Mouse (Mus musculus) forebrain, embryonic 14.5 days (tissue): ENCODE measurements around the gene Creb5. TPM values are rescaled to one million over a fixed set of nuclear protein-coding genes. Genes with fewer than 3 reads are reported as not detected.
A peak's percentile ranks its signal among the peaks of the same experiment; 100 is the strongest.

Source experiments
- ATAC-seq: fragments of 200-750 bp; cut with Nextera tagmentation; 2 replicates; pipeline ENCODE4 v1.8.0; 2017; ENCODE audit warnings: mild to moderate bottlenecking, moderate library complexity
- DNase-seq: peaks from one replicate; pipeline ENCODE4 v3.0.0-alpha.2; 2015; ENCODE audit warnings: low spot score
- H3K27ac ChIP-seq: fragments of 300-500 bp; sonication (generic); 2 replicates; pipeline ENCODE4 v1.5.1; 2014; ENCODE audit warnings: low read depth, mild to moderate bottlenecking, control low read depth, low read length, moderate library complexity
- H3K27me3 ChIP-seq: fragments of 300-500 bp; sonication (generic); replicated peaks from 2 replicates; pipeline ENCODE4 v1.6.1; 2014; ENCODE audit warnings: low read length, control low read depth, mixed read lengths; ENCODE audit not compliant: control insufficient read depth, insufficient read depth
- H3K36me3 ChIP-seq: fragments of 300-500 bp; sonication (generic); 2 replicates; pipeline ENCODE4 v1.6.1; 2014; ENCODE audit warnings: low read length, control low read depth; ENCODE audit not compliant: control insufficient read depth, insufficient read depth
- H3K4me1 ChIP-seq: fragments of 300-500 bp; sonication (generic); 2 replicates; pipeline ENCODE4 v1.6.1; 2014; ENCODE audit warnings: antibody characterized with exemption, low read length, control low read depth; ENCODE audit not compliant: control insufficient read depth, insufficient read depth
- H3K4me2 ChIP-seq: fragments of 300-500 bp; sonication (generic); 2 replicates; pipeline ENCODE4 v1.6.1; 2014; ENCODE audit warnings: mild to moderate bottlenecking, control low read depth, low read length
- H3K4me3 ChIP-seq: fragments of 300-500 bp; sonication (generic); 2 replicates; pipeline ENCODE4 v1.5.1; 2014; ENCODE audit warnings: low read depth, low read length, control low read depth
- H3K9ac ChIP-seq: fragments of 300-500 bp; sonication (generic); 2 replicates; pipeline ENCODE4 v1.6.1; 2014; ENCODE audit warnings: mild to moderate bottlenecking, low read length, control low read depth, moderate library complexity
- H3K9me3 ChIP-seq: fragments of 300-500 bp; sonication (generic); replicated peaks from 2 replicates; pipeline ENCODE4 v1.6.1; 2016; ENCODE audit warnings: low read length, control low read depth, mixed read lengths; ENCODE audit not compliant: control insufficient read depth
- WGBS: fragments of 180-500 bp; shearing (Covaris S2); extraction: QIAGEN DNeasy Blood & Tissue Kit; methylation state at CpG from one replicate; pipeline ENCODE4 v1.1.7; 2014; 5-methylcytosine and 5-hydroxymethylcytosine counted together
- polyA plus RNA-seq: library from polyadenylated mRNA; unstranded; fragments of >200 nt; fragmentation: Nextera tagmentation; extraction: Ambion mirVana; gene quantifications from 2 replicates; pipeline ENCODE4 v1.2.1, GENCODE M21; 2014

The Creb5 gene
- polyA plus RNA-seq, 1 experiment from 2014 or later: 8.5 TPM

DNA sequence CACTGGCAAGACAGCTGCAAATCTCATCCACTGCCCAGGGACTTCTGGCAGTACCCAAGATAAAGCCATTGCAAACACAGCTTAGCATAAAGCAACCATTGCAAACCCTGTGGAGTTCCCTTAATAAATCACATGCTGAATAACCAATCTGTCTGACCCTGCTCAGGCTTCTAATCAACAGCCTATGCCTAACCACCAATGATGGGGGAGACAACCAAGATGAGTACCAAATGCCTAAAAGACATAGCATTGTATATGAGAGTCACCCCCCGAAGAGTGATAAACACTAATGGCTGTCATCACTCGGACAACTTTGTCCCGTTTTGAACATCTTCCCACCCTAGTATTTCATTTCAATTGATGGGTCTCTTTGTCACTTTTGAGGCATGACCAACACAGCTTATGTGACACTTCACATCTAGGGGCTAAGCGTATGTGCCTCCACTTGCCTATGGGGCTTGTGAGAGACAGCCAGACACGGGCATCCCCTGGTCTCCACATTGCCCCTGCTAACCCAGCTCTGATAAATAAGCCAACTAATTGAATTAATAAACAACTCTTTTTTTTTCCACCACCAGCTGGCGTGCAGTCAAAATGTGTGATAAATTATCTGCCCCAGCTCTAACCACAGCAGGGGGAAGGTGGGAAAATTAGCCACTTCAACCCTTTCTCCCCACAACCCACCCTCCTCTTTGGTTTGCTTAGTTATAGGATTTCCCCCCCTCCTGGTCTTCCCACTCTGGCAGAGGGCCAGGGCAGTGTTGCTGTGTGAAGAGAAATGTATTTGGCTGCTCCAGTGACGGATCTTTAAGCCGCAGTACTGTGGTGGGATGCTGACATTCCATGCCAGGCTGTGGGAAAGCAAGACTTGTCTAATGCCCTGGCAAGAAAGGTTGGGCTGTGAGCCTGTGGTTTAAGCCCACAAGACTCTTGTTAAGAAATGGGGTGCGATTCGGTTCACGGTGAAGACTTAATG, 376.1 kb downstream of the Creb5 start:
- Histone ChIP-seq H3K36me3 (no peaks in the 10 kb centered on the region), H3K9ac (no peak overlapping the region), H3K9me3 (no peaks in the 10 kb centered on the region), H3K4me2 (no peak overlapping the region), H3K27me3 (no peaks in the 10 kb centered on the region), H3K4me3 (no peak overlapping the region), H3K4me1 (peaks cover 21% of the 10 kb centered on the region), H3K27ac (no peak overlapping the region)
- peak; percentile 90 for DNase-seq
- peak; percentile 84 for ATAC-seq
- 29% methylated on average over 11 of the region's 11 CpGs for WGBS

DNA sequence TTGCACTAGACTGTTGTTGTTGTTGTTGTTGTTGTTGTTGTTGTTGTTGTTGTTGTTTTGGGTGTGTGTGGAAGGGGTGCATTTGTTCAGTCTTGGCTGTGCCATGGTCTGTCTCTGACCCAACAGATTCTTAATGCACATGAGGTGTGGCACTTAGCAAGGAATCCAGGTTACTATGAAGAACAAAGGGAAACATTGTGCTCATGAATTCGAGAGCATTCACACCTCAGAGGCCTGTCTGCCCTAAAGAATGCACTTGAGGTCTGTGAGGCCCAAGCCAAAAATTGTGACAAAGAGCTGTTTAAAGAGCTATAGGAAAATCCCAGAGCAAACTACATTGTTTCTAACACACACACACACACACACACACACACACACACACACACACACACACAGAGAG, 377.7 kb downstream of the Creb5 start:
- Histone ChIP-seq H3K27me3 (no peaks in the 10 kb centered on the region), H3K27ac (no peak overlapping the region), H3K4me1 (peaks cover 21% of the 10 kb centered on the region), H3K4me2 (no peak overlapping the region), H3K9me3 (no peaks in the 10 kb centered on the region), H3K9ac (no peak overlapping the region), H3K4me3 (no peak overlapping the region), H3K36me3 (no peaks in the 10 kb centered on the region)
- DNase-seq (no peak), ATAC-seq (no peak)
- WGBS: 32% methylated on average over 1 of the region's 1 CpGs

- no peak for ATAC-seq
- no peaks in the 10 kb centered on the region for H3K9me3 ChIP-seq
- WGBS: 75% methylated on average over 5 of the region's 5 CpGs
- H3K4me1 ChIP-seq: peaks cover 21% of the 10 kb centered on the region
- DNase-seq: no peak
- H3K27me3 ChIP-seq: no peaks in the 10 kb centered on the region
- H3K9ac ChIP-seq: no peak overlapping the region
- no peak overlapping the region for H3K4me2 ChIP-seq
- no peak overlapping the region for H3K4me3 ChIP-seq
- H3K36me3 ChIP-seq: no peaks in the 10 kb centered on the region
- H3K27ac ChIP-seq: no peak overlapping the region
Observed at GRCm38 (mm10) chr6:53666503-53666902, 379.4 kb downstream of the Creb5 start.

GRCm38 (mm10) chr6:53678307-53678706, 391.2 kb downstream of the Creb5 start:
- Histone ChIP-seq H3K4me3 (no peak overlapping the region), H3K4me2 (no peak overlapping the region), H3K9me3 (no peaks in the 10 kb centered on the region), H3K4me1 (peaks cover 7% of the 10 kb centered on the region; the same call in 1 of the 2 replicates), H3K9ac (no peak overlapping the region), H3K27ac (no peak overlapping the region), H3K36me3 (no peaks in the 10 kb centered on the region), H3K27me3 (no peaks in the 10 kb centered on the region)
- no peak for ATAC-seq
- DNase-seq: no peak
- 80% methylated on average over 1 of the region's 1 CpGs for WGBS

DNA sequence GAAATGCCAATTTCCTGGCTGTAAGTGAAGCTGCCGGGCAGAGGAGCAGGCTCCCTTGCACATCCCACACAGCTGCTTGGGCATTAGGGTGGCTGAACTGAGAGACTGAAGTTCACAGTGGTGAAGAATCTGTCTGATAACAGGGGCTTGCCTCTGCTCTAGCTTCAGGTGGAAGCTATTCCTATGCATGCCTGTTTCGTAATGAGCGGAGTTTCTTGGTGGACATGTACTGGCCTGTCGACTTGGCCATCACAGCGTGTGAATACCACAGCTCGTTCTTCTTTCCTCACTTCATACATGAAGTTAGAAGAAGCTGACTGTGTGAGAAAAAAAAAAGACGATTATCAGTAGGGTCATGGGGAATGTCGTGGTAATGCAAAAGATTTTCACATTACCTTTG, 393.0 kb downstream of the Creb5 start:
- H3K4me3 ChIP-seq: no peak overlapping the region
- no peak overlapping the region for H3K4me2 ChIP-seq
- no peak overlapping the region for H3K27ac ChIP-seq
- 96% methylated on average over 8 of the region's 8 CpGs for WGBS
- H3K36me3 ChIP-seq: no peaks in the 10 kb centered on the region
- H3K9ac ChIP-seq: no peak overlapping the region
- H3K27me3 ChIP-seq: no peaks in the 10 kb centered on the region
- no peaks in the 10 kb centered on the region for H3K9me3 ChIP-seq
- peaks cover 7% of the 10 kb centered on the region; the same call in 1 of the 2 replicates for H3K4me1 ChIP-seq
- DNase-seq (no peak), ATAC-seq (no peak)

- no peak overlapping the region for H3K4me2 ChIP-seq
- no peak overlapping the region for H3K9ac ChIP-seq
- H3K27me3 ChIP-seq: no peaks in the 10 kb centered on the region
- H3K4me1 ChIP-seq: peaks cover 3% of the 10 kb centered on the region; the same call in 1 of the 2 replicates
- 80% methylated on average over 2 of the region's 2 CpGs for WGBS
- no peak overlapping the region for H3K27ac ChIP-seq
- no peaks in the 10 kb centered on the region for H3K9me3 ChIP-seq
- H3K36me3 ChIP-seq: no peaks in the 10 kb centered on the region
- no peak overlapping the region for H3K4me3 ChIP-seq
- ATAC-seq (no peak), DNase-seq (no peak)
Observed at GRCm38 (mm10) chr6:53684416-53684815, 397.3 kb downstream of the Creb5 start.

DNA sequence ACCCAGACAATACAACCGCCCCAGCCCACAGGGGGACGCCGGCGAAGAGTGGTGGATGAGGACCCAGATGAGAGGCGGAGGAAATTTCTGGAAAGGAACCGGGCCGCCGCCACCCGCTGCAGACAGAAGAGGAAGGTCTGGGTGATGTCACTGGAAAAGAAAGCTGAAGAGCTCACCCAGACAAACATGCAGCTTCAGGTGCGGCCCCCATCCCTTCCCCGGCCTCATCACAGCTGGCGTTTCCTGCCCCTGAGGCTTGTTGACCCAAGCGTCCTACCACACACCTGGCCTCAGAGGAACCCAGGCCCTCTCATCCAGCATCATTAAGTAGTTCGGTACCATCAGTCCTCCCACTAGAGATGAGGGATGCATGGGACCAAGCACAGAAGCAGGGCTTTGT, 398.3 kb downstream of the Creb5 start:
- no peak for DNase-seq
- H3K27me3 ChIP-seq: no peaks in the 10 kb centered on the region
- H3K4me2 ChIP-seq: no peak overlapping the region
- no peak overlapping the region for H3K27ac ChIP-seq
- H3K4me1 ChIP-seq: peaks cover 3% of the 10 kb centered on the region
- H3K9me3 ChIP-seq: no peaks in the 10 kb centered on the region
- 95% methylated on average over 14 of the region's 14 CpGs for WGBS
- H3K4me3 ChIP-seq: no peak overlapping the region
- no peak overlapping the region for H3K9ac ChIP-seq
- ATAC-seq: no peak
- H3K36me3 ChIP-seq: no peaks in the 10 kb centered on the region

GRCm38 (mm10) chr6:53688762-53689477, 401.9 kb downstream of the Creb5 start:
- Histone ChIP-seq H3K36me3 (no peaks in the 10 kb centered on the region), H3K4me3 (no peak overlapping the region), H3K9me3 (no peaks in the 10 kb centered on the region), H3K4me2 (no peak overlapping the region), H3K4me1 (peaks cover 3% of the 10 kb centered on the region), H3K27ac (no peak overlapping the region), H3K9ac (no peak overlapping the region), H3K27me3 (no peaks in the 10 kb centered on the region)
- DNase-seq (peak; percentile 68), ATAC-seq (peak; percentile 69)
- WGBS: 47% methylated on average over 7 of the region's 7 CpGs

DNA sequence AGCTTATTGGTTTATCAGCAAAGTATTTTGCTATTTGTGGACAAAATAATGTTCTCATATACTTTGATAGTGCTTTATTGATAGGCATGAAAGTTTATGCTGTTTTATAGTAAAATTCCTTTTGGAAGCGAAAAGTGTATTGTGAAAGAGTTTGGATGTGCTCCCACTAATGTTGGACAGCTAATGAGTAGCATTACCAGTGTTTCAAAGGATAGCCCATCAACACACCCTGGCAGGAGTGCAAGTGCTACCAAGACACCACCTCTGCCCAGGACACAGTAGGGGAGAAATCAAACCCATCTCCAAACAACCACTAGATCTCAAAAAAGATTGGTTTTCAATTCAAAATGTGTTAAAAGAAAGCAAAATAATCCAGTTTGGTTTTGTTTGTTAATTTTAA, 403.9 kb downstream of the Creb5 start:
- ATAC-seq: no peak
- H3K27ac ChIP-seq: no peak overlapping the region
- no peak overlapping the region for H3K9ac ChIP-seq
- no peak overlapping the region for H3K4me3 ChIP-seq
- no peaks in the 10 kb centered on the region for H3K36me3 ChIP-seq
- peaks cover 6% of the 10 kb centered on the region for H3K4me1 ChIP-seq
- H3K27me3 ChIP-seq: no peaks in the 10 kb centered on the region
- no peaks in the 10 kb centered on the region for H3K9me3 ChIP-seq
- no peak overlapping the region for H3K4me2 ChIP-seq
- 91% methylated on average over 1 of the region's 1 CpGs for WGBS
- DNase-seq: no peak
